Mouse (Mus musculus) ES-E14 (cell line): Measurements from ENCODE around the gene Prokr2. TPM values are rescaled to one million over a fixed set of nuclear protein-coding genes. Genes with fewer than 3 reads are reported as not detected.

Experiments used
- DNase-seq: peaks from one replicate; pipeline ENCODE4 v3.0.0-alpha.2; 2013; ENCODE audit warnings: low read depth, low spot score
- H3K27ac ChIP-seq: 2 replicates; pipeline ENCODE4 v1.5.1; 2012; ENCODE audit warnings: low read depth, mild to moderate bottlenecking, low read length, moderate library complexity, mixed read lengths; ENCODE audit not compliant: poor library complexity, insufficient read depth, severe bottlenecking
- H3K36me3 ChIP-seq: 2 replicates; pipeline ENCODE4 v1.6.1; 2012; ENCODE audit warnings: mild to moderate bottlenecking, low read length, moderate library complexity, mixed read lengths; ENCODE audit not compliant: control insufficient read depth, poor library complexity, insufficient read depth, severe bottlenecking
- H3K4me1 ChIP-seq, 2 experiments: fragments of 150-350 bp in 1 of 2; sonication (generic) in 1 of 2; 2 replicates each; pipeline ENCODE4 v1.6.1; 2012; ENCODE audit warnings: low read length in 2 of 2, mild to moderate bottlenecking in 1 of 2, mixed read lengths in 1 of 2; ENCODE audit not compliant: control insufficient read depth in 2 of 2, insufficient read depth in 2 of 2, poor library complexity in 1 of 2
- H3K4me3 ChIP-seq, 2 experiments: fragments of 150-350 bp in 1 of 2; sonication (generic) in 1 of 2; 2 replicates each; pipeline ENCODE4 v1.5.1; 2012; ENCODE audit warnings: low read length in 2 of 2, low read depth in 1 of 2, mild to moderate bottlenecking in 1 of 2, mixed read lengths in 1 of 2; ENCODE audit not compliant: insufficient read depth in 1 of 2, poor library complexity in 1 of 2, severe bottlenecking in 1 of 2
- H3K9ac ChIP-seq: 2 replicates; pipeline ENCODE4 v1.6.1; 2012; ENCODE audit warnings: low read depth, mild to moderate bottlenecking, low read length, mixed read lengths; ENCODE audit not compliant: poor library complexity, insufficient read depth, severe bottlenecking
- H3K9me3 ChIP-seq: fragments of 150-350 bp; sonication (generic); 2 replicates; pipeline ENCODE4 v1.6.1; 2012; ENCODE audit warnings: low read depth, mild to moderate bottlenecking, low read length; ENCODE audit not compliant: control insufficient read depth, insufficient read depth
- CHD2 ChIP-seq: IDR thresholded peaks from 2 replicates; pipeline ENCODE4 v1.6.1; 2014; ENCODE audit warnings: mild to moderate bottlenecking, low read depth, low read length, inconsistent platforms
- HCFC1 ChIP-seq: IDR thresholded peaks from 2 replicates; pipeline ENCODE4 v1.6.1; 2012; ENCODE audit warnings: low read length, inconsistent platforms, borderline replicate concordance; ENCODE audit not compliant: insufficient read depth
- MAFK ChIP-seq: IDR thresholded peaks from 2 replicates; pipeline ENCODE4 v1.6.1; 2014; ENCODE audit warnings: mild to moderate bottlenecking, low read depth, low read length, inconsistent platforms; ENCODE audit not compliant: insufficient read depth
- ZC3H11A ChIP-seq: IDR thresholded peaks from 2 replicates; pipeline ENCODE4 v1.6.1; 2012; ENCODE audit warnings: low read depth, mild to moderate bottlenecking, inconsistent platforms, low read length, borderline replicate concordance
- ZNF384 ChIP-seq: IDR thresholded peaks from 2 replicates; pipeline ENCODE4 v1.6.1; 2012; ENCODE audit warnings: low read depth, low read length, inconsistent platforms
- in situ Hi-C, 2 experiments: fragments of 600-800 bp; cut with MboI; formaldehyde crosslinking; loops; one replicate each; pipeline ENCODE4 v1.15.1; 2025; ENCODE audit warnings: low sequenced_read_pairs in 2 of 2, inconsistent platforms in 1 of 2; ENCODE audit not compliant: unreplicated experiment in 2 of 2
- total RNA-seq: library from RNA; depleted of rRNA; stranded (reverse); fragments of 300-350 nt; gene quantifications from 2 replicates; pipeline ENCODE4 v1.2.3, GENCODE M21; 2012

Gene Prokr2
- total RNA-seq, 1 experiment: 0.22 TPM

DNA sequence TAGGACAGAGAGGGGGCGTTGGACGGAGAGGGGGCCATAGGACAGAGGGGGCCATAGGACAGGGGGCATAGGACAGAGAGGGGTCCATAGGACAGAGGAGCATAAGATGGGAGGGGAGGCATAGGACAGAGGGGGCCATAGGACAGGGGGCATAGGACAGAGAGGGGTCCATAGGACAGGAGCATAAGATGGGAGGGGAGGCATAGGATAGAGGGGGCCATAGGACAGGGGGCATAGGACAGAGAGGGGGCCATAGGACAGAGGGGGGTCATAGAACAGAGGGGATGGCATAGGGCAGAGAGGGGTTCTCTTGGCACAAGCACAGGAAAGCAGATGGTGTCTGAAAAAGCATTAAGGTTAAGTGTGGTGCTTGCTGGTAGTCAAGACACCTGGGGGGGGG lies 71.7 kb downstream of the Prokr2 start:
- in situ Hi-C loops: loop anchor here in 1 of 2 experiments (25.0 kb wide), 1 partner anchor 599 kb away; no protein-coding TSS in a partner anchor
- DNase-seq: no peak
- peaks cover 7% of the 10 kb centered on the region; the same call in 1 of the 2 replicates for H3K36me3 ChIP-seq
- no peak overlapping the region for H3K4me3 ChIP-seq
- H3K4me1 ChIP-seq: no peaks in the 10 kb centered on the region
- H3K9me3 ChIP-seq: no peaks in the 10 kb centered on the region
- H3K9ac ChIP-seq: no peak overlapping the region
- TF ChIP-seq ZC3H11A (no peak), MAFK (no peak), ZNF384 (no peak), CHD2 (no peak), HCFC1 (no peak)
- no peak overlapping the region for H3K27ac ChIP-seq

DNA sequence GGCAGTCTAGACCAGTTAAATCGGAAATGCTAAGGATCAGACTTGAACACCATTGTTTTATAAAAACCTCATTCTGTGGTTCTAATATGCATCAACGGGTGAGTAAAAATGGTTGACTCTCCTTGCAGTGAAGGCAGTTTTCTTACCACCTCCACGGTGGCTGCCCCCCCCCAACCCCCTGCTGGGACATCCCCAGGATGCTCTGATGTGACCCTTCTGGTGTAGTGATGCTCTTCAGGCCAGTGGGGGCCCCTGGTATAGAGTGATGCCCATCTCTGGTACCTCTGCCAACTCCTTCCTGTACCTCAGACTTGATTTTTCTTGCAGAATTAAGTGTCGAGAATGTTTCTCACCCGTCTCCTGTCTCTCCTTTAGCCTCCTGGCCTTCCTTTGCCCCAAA lies 72.6 kb downstream of the Prokr2 start:
- Histone ChIP-seq H3K4me3 (no peak overlapping the region), H3K36me3 (peaks cover 11% of the 10 kb centered on the region), H3K27ac (no peak overlapping the region), H3K4me1 (no peaks in the 10 kb centered on the region), H3K9ac (no peak overlapping the region), H3K9me3 (no peaks in the 10 kb centered on the region)
- in situ Hi-C loops: loop anchor here in 1 of 2 experiments (25.0 kb wide), 1 partner anchor 600 kb away; no protein-coding TSS in a partner anchor
- TF ChIP-seq MAFK: no peak
- no peak for TF ChIP-seq HCFC1
- no peak for TF ChIP-seq ZC3H11A
- no peak for TF ChIP-seq ZNF384
- TF ChIP-seq CHD2: no peak
- no peak for DNase-seq

DNA sequence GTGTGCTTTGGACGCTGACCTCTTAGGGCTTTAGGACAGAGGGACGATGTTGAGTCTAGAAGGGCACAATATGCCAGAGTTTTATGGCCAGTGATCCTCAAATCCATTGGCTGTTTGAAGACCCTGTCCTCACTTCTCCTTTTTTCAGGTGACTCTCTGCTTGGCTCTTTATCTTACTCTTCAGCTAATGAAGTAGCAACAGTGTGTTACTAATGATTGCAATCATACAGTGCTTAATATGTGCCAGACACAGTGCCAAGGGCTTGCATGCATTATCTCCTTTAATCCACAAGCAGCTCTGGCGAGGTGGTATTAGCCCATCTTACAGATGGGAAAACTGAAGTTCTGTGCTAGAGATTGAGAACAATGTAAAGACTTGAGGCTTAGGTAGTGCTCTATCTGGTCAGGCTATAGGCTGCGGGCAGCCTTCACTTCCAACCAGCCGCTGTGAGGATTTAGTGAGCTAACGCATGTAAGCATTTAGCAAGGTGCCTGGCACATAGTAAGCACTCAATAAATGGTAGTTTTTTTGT lies 75.8 kb downstream of the Prokr2 start:
- H3K4me1 ChIP-seq: peaks cover 0 to 2% of the 10 kb centered on the region in 2 experiments; a peak in 1 of 4 replicates
- TF ChIP-seq ZC3H11A (no peak), MAFK (no peak), HCFC1 (no peak), CHD2 (no peak)
- H3K9me3 ChIP-seq: no peaks in the 10 kb centered on the region
- no peak overlapping the region for H3K9ac ChIP-seq
- no peak overlapping the region for H3K27ac ChIP-seq
- no peak overlapping the region for H3K4me3 ChIP-seq
- no peak for DNase-seq
- in situ Hi-C loops: loop anchor here in 1 of 2 experiments (25.0 kb wide), 1 partner anchor 603 kb away; no protein-coding TSS in a partner anchor
- peaks cover 38% of the 10 kb centered on the region for H3K36me3 ChIP-seq

DNA sequence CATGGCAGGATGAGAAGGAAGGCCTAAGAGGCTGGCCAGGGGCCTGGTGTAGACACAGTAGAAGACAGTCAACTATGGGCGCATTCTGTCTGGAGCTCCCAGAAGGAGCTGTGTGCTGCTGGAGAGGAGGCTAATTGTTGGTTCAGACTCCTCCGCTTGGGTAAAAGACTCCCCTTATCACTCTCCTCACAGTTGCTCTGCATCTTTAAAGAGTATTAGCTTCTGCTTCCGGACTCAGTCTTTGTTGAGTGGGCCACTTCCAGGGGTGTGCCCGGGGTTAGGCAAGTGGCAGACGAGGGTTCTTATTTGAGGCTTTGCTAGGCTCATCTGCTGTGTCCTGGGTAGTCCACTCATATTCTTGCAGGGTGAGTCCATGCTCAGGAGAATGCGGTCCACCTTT lies 76.4 kb downstream of the Prokr2 start:
- H3K4me1 ChIP-seq: peaks cover 0 to 2% of the 10 kb centered on the region in 2 experiments; a peak in 1 of 4 replicates
- no peak overlapping the region for H3K4me3 ChIP-seq
- no peak overlapping the region for H3K9ac ChIP-seq
- no peak for DNase-seq
- H3K27ac ChIP-seq: no peak overlapping the region
- in situ Hi-C loops: loop anchor here in 1 of 2 experiments (25.0 kb wide), 1 partner anchor 603 kb away; no protein-coding TSS in a partner anchor
- TF ChIP-seq ZC3H11A: no peak
- TF ChIP-seq CHD2: no peak
- no peak for TF ChIP-seq ZNF384
- no peak for TF ChIP-seq HCFC1
- TF ChIP-seq MAFK: no peak
- H3K36me3 ChIP-seq: peaks cover 41% of the 10 kb centered on the region
- H3K9me3 ChIP-seq: no peaks in the 10 kb centered on the region
